Mouse (Mus musculus) lung, postnatal 36 days (tissue): ENCODE measurements around the gene Sash3.

ENCODE experiments used
- DNase-seq: peaks from one replicate; pipeline ENCODE4 v3.0.0; 2022; ENCODE audit warnings: mixed read lengths

The Sash3 gene

GRCm38 (mm10) chrX:48146262-48146661 is at the start of gene Sash3:
Gene Sash3, plus strand, starts transcription at chrX:48146436.
- DNase-seq: peak; percentile 65

- DNase-seq: no peak
Measured at GRCm38 (mm10) chrX:48096580-48096979, 49.7 kb upstream of the Sash3 start.

GRCm38 (mm10) chrX:48098470-48099129 is 47.6 kb upstream of the Sash3 start:
- DNase-seq: no peak

- peak; percentile 34 for DNase-seq
Measured at GRCm38 (mm10) chrX:48099871-48100270, 46.4 kb upstream of the Sash3 start.

GRCm38 (mm10) chrX:48103256-48103655 is 43.0 kb upstream of the Sash3 start:
- DNase-seq: no peak

GRCm38 (mm10) chrX:48104736-48105441 is 41.3 kb upstream of the Sash3 start:
- DNase-seq: no peak

GRCm38 (mm10) chrX:48106226-48106625 is 40.0 kb upstream of the Sash3 start:
- peak; percentile 71 for DNase-seq

GRCm38 (mm10) chrX:48108394-48109315 is 37.6 kb upstream of the Sash3 start, which contains the start of gene Xpnpep2:
Gene Xpnpep2, plus strand, starts transcription at chrX:48108725.
- DNase-seq: peak; percentile 26

- DNase-seq: no peak
Measured at GRCm38 (mm10) chrX:48109316-48109655, 37.0 kb upstream of the Sash3 start.

GRCm38 (mm10) chrX:48119294-48119693 is 26.9 kb upstream of the Sash3 start:
- no peak for DNase-seq

GRCm38 (mm10) chrX:48124132-48125071 is 21.8 kb upstream of the Sash3 start:
- peak; percentile 74 for DNase-seq

GRCm38 (mm10) chrX:48126903-48127476 is 19.2 kb upstream of the Sash3 start:
- no peak for DNase-seq

- peak; percentile 37 for DNase-seq
Measured at GRCm38 (mm10) chrX:48127502-48128218, 18.6 kb upstream of the Sash3 start.

GRCm38 (mm10) chrX:48129167-48129566 is 17.1 kb upstream of the Sash3 start:
- no peak for DNase-seq

GRCm38 (mm10) chrX:48136935-48137334 is 9.3 kb upstream of the Sash3 start:
- DNase-seq: peak; percentile 6

GRCm38 (mm10) chrX:48138011-48138410 is 8.2 kb upstream of the Sash3 start:
- peak; percentile 40 for DNase-seq

- peak; percentile 31 for DNase-seq
Measured at GRCm38 (mm10) chrX:48138539-48139275, 7.5 kb upstream of the Sash3 start.

- DNase-seq: peak; percentile 7
Measured at GRCm38 (mm10) chrX:48139368-48140285, 6.6 kb upstream of the Sash3 start.

- peak; percentile 50 for DNase-seq
Measured at GRCm38 (mm10) chrX:48140286-48140877, 5.9 kb upstream of the Sash3 start.
